Mouse (Mus musculus) liver, embryonic 15.5 days (tissue): ENCODE data around the gene Vmn1r126. TPM values are rescaled to one million over a fixed set of nuclear protein-coding genes. Genes with fewer than 3 reads are reported as not detected.
"Not testable (repeated sequence)": the region's sequence is repeated elsewhere in the genome, so short reads cannot be mapped to it uniquely, and the experiment has no call there.

ENCODE experiments used
- ATAC-seq: fragments of 200-750 bp; cut with Nextera tagmentation; 2 replicates; pipeline ENCODE4 v1.8.0; 2017; ENCODE audit warnings: moderate number of reproducible peaks, mild to moderate bottlenecking, moderate library complexity; ENCODE audit not compliant: insufficient read depth
- H3K27ac ChIP-seq: fragments of 300-500 bp; sonication (generic); replicated peaks from 2 replicates; pipeline ENCODE4 v1.5.1; 2015; ENCODE audit warnings: mild to moderate bottlenecking, inconsistent platforms
- H3K27me3 ChIP-seq: fragments of 300-500 bp; sonication (generic); 2 replicates; pipeline ENCODE4 v1.6.1; 2015; ENCODE audit warnings: mild to moderate bottlenecking, inconsistent platforms
- H3K36me3 ChIP-seq: fragments of 300-500 bp; sonication (generic); replicated peaks from 2 replicates; pipeline ENCODE4 v1.6.1; 2015; ENCODE audit warnings: moderate library complexity, mild to moderate bottlenecking, inconsistent platforms
- H3K4me1 ChIP-seq: fragments of 300-500 bp; sonication (generic); replicated peaks from 2 replicates; pipeline ENCODE4 v1.6.1; 2015; ENCODE audit warnings: inconsistent platforms
- H3K4me2 ChIP-seq: fragments of 300-500 bp; sonication (generic); 2 replicates; pipeline ENCODE4 v1.6.1; 2015; ENCODE audit warnings: moderate library complexity, mild to moderate bottlenecking, inconsistent platforms
- H3K4me3 ChIP-seq: fragments of 300-500 bp; sonication (generic); replicated peaks from 2 replicates; pipeline ENCODE4 v1.5.1; 2015; ENCODE audit warnings: mild to moderate bottlenecking, inconsistent platforms
- H3K9ac ChIP-seq: fragments of 300-500 bp; sonication (generic); 2 replicates; pipeline ENCODE4 v1.6.1; 2015; ENCODE audit warnings: moderate library complexity, mild to moderate bottlenecking, inconsistent platforms
- H3K9me3 ChIP-seq: fragments of 300-500 bp; sonication (generic); replicated peaks from 2 replicates; pipeline ENCODE4 v1.6.1; 2016; ENCODE audit warnings: inconsistent platforms
- WGBS: fragments of 180-500 bp; shearing (Covaris S2); methylation state at CpG from one replicate; pipeline ENCODE4 v1.1.7; 2015; ENCODE audit warnings: mixed read lengths; ENCODE audit not compliant: insufficient replicate concordance; 5-methylcytosine and 5-hydroxymethylcytosine counted together
- polyA plus RNA-seq: library from polyadenylated mRNA; unstranded; fragments of >200 nt; fragmentation: Nextera tagmentation; extraction: Ambion mirVana; gene quantifications from 2 replicates; pipeline ENCODE4 v1.2.1, GENCODE M21; 2015

The Vmn1r126 gene
- not detected in 2 replicates for polyA plus RNA-seq

DNA sequence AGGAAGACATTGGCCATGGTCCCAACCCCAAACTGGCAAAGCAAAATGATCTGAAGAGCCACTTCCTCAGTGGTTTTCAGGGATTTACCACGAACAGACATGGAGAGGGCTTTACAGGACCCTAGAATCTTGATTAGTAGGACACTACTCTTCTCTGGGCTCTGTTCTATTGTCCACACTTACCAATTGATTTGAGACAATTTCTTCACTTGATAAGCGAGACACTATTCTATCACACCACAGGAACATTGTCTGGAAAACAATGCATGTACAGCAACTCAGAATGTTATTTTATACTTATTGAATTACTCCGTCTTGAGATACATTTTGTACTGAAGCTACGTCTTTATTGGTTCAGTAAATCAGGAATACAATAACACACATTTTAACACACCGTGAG is at the start of gene Vmn1r126:
Gene Vmn1r126 (minus strand): TSS at position 101 of the 400 bp plus-strand sequence.
- WGBS: no CpG with 5 or more reads among the region's 5 CpGs
- not testable (repeated sequence) for H3K4me3 ChIP-seq, ATAC-seq, H3K4me1 ChIP-seq, H3K27ac ChIP-seq, H3K36me3 ChIP-seq, H3K9ac ChIP-seq, H3K9me3 ChIP-seq, H3K27me3 ChIP-seq, H3K4me2 ChIP-seq

DNA sequence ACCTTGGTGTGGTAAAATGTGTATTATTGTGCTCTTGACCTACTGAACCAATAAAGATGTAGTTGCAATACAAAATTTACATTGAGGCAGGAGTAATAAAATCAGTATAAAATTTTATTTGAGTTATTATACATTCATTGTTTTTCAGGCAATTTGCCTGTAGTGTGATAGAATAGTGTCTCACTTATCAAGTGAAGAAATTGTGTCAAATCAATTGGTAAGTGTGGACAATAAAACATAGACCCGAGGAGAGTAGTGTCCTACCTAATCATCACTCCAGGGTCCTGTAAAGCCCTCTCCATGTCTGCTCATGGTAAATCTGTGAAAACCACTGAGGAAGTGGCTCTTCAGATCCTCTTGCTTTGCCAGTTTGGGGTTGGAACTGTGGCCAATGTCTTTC is 47.8 kb upstream of the Vmn1r126 start, which contains the start of gene Vmn1r128:
Gene Vmn1r128 (plus strand): TSS at position 301 of the 400 bp plus-strand sequence.
- WGBS: 38% methylated on average over 1 of the region's 1 CpGs
- H3K4me2 ChIP-seq, H3K27me3 ChIP-seq, H3K4me3 ChIP-seq, H3K4me1 ChIP-seq, H3K9ac ChIP-seq, H3K9me3 ChIP-seq, ATAC-seq, H3K27ac ChIP-seq, H3K36me3 ChIP-seq: not testable (repeated sequence)

- not testable (repeated sequence) for ATAC-seq, H3K9me3 ChIP-seq
- no CpG with 5 or more reads among the region's 3 CpGs for WGBS
Observed at GRCm38 (mm10) chr7:21319761-21320160, 18.5 kb upstream of the Vmn1r126 start, which contains the start of gene Vmn1r127. Gene Vmn1r127, minus strand, starts transcription at chr7:21319861.

GRCm38 (mm10) chr7:21271879-21272278 is 29.4 kb downstream of the Vmn1r126 start, which contains the start of gene Vmn1r125:
Gene Vmn1r125, plus strand, starts transcription at chr7:21272179.
- H3K4me2 ChIP-seq, H3K9me3 ChIP-seq, H3K9ac ChIP-seq, ATAC-seq, H3K27me3 ChIP-seq, H3K27ac ChIP-seq, H3K4me1 ChIP-seq, H3K36me3 ChIP-seq, H3K4me3 ChIP-seq: not testable (repeated sequence)
- 43% methylated on average over 3 of the region's 3 CpGs for WGBS

More at GRCm38 (mm10) chr7:21319761-21320160, 18.5 kb upstream of the Vmn1r126 start, which contains the start of gene Vmn1r127:
- not testable (repeated sequence) for H3K36me3 ChIP-seq, H3K9ac ChIP-seq, H3K27me3 ChIP-seq, H3K27ac ChIP-seq, H3K4me2 ChIP-seq, H3K4me1 ChIP-seq, H3K4me3 ChIP-seq

- not testable (repeated sequence) for H3K4me3 ChIP-seq, H3K27ac ChIP-seq, H3K4me2 ChIP-seq, H3K9ac ChIP-seq, H3K9me3 ChIP-seq, H3K36me3 ChIP-seq, H3K27me3 ChIP-seq, ATAC-seq, H3K4me1 ChIP-seq
- WGBS: 53% methylated on average over 4 of the region's 4 CpGs
Observed at GRCm38 (mm10) chr7:21260517-21260916, 40.8 kb downstream of the Vmn1r126 start, which contains the start of gene Vmn1r124. Gene Vmn1r124, minus strand, starts transcription at chr7:21260617.

Other genes starting within 250 kb of the Vmn1r126 start
- not detected in 2 replicates for gene Vmn1r120, start 247.7 kb downstream of the Vmn1r126 start, polyA plus RNA-seq
- gene Vmn1r121, start 203.0 kb downstream of the Vmn1r126 start, polyA plus RNA-seq: not detected in 2 replicates
- gene Vmn1r122, start 167.3 kb downstream of the Vmn1r126 start, polyA plus RNA-seq: not detected in 2 replicates
- not detected in 2 replicates for gene Vmn1r123, start 139.3 kb downstream of the Vmn1r126 start, polyA plus RNA-seq
- not detected in 2 replicates for gene Gm5157, start 111.0 kb downstream of the Vmn1r126 start, polyA plus RNA-seq
- gene Vmn1r124, start 40.9 kb downstream of the Vmn1r126 start, polyA plus RNA-seq: not detected in 2 replicates
- not detected in 2 replicates for gene Vmn1r125, start 29.3 kb downstream of the Vmn1r126 start, polyA plus RNA-seq
- gene Vmn1r127, start 18.4 kb upstream of the Vmn1r126 start, polyA plus RNA-seq: not detected in 2 replicates
- gene Vmn1r128, start 47.9 kb upstream of the Vmn1r126 start, polyA plus RNA-seq: not detected in 2 replicates
- gene Vmn1r129, start 59.8 kb upstream of the Vmn1r126 start, polyA plus RNA-seq: not detected in 2 replicates
- not detected in 2 replicates for gene Gm6882, start 131.3 kb upstream of the Vmn1r126 start, polyA plus RNA-seq
- not detected in 2 replicates for gene Vmn1r130, start 210.3 kb upstream of the Vmn1r126 start, polyA plus RNA-seq
- not detected in 2 replicates for gene Vmn1r131, start 244.6 kb upstream of the Vmn1r126 start, polyA plus RNA-seq